Mouse (Mus musculus) liver, adult 2 months (tissue): ENCODE measurements around the gene Hlcs.

Source experiments
- CTCF ChIP-seq: fragments of 200-500 bp; IDR thresholded peaks from 2 replicates; pipeline ENCODE4 v1.5.1; 2011; ENCODE audit warnings: low read depth, low read length, control low read depth
- POLR2A ChIP-seq: fragments of 200-500 bp; IDR thresholded peaks from 2 replicates; pipeline ENCODE4 v1.6.1; 2011; ENCODE audit warnings: low read length, control low read depth; ENCODE audit not compliant: insufficient read depth; ENCODE audit errors: extremely low read depth

GRCm38 (mm10) chr16:94250640-94251349, 62.6 kb downstream of the Hlcs start:
- no peak for TF ChIP-seq CTCF
- no peak for TF ChIP-seq POLR2A
